Mouse (Mus musculus) thymus, adult 2 months (tissue): ENCODE data around the gene Prkrip1.

Experiments
- CTCF ChIP-seq: fragments of 200-500 bp; IDR thresholded peaks from 2 replicates; pipeline ENCODE4 v1.5.1; 2012; ENCODE audit warnings: mild to moderate bottlenecking, control low read depth, low read length, moderate library complexity, borderline replicate concordance; ENCODE audit not compliant: control insufficient read depth, poor library complexity, insufficient read depth; ENCODE audit errors: extremely low read depth
- POLR2A ChIP-seq: fragments of 200-500 bp; IDR thresholded peaks from 2 replicates; pipeline ENCODE4 v1.6.1; 2012; ENCODE audit warnings: mild to moderate bottlenecking, low read length, control low read depth, moderate library complexity; ENCODE audit not compliant: control insufficient read depth, poor library complexity, insufficient read depth; ENCODE audit errors: extremely low read depth

- TF ChIP-seq CTCF (no peak), POLR2A (no peak)
These were observed 763 bp upstream of the Prkrip1 start for GRCm38 (mm10) chr5:136199526-136199925.
